Mouse (Mus musculus): ENCODE measurements at regions not wholly inside any gene's neighbourhood (a gene's known extent, or its start where the extent isn't known, plus 50 kb on each side); places are given as distances from the start of the nearest gene placed in this dataset.

- ATAC-seq (ENCODE audit: low TSS enrichment), result no peak
These were observed 50.3 kb upstream of the Armc2 start for GRCm38 (mm10) chr10:42068497-42068896.

Data from frontal cortex, adult (tissue).